8 mouse cellular contexts compared by ENCODE assay signal in genomic region chr9:14175041-14175881, GRCm38 (mm10).
A peak's percentile ranks its signal among the peaks of the same experiment; 100 is the strongest.
DNase-seq lines count a peak whose midpoint lies in the region; ATAC-seq and TF ChIP-seq lines count a peak whose summit lies in the region.

No protein-coding gene starts in this region.

- no peak for TF ChIP-seq CTCF in MEL (IDR thresholded peaks at IDR 0.05 in 2 of 3, conservative IDR thresholded peaks at IDR 0.05 in 1 of 3; ENCODE audit: control insufficient read depth in 1 of 3, insufficient read depth in 1 of 3, low read depth in 2 of 3, low read length in 3 of 3, poor library complexity in 1 of 3, severe bottlenecking in 1 of 3)

- H3K9me3 ChIP-seq in MEL (replicated peaks; ENCODE audit: insufficient read depth, low read length), result no peaks in the 10 kb centered on the region
- no peaks in the 10 kb centered on the region for H3K9me3 ChIP-seq in embryonic facial prominence, embryonic 13.5 days
- H3K9me3 ChIP-seq in midbrain, embryonic 16.5 days (replicated peaks; ENCODE audit: control insufficient read depth, low read length, poor library complexity, severe bottlenecking), result no peaks in the 10 kb centered on the region

- intact Hi-C loops in heart, postnatal 10 days (cut with DNase I), result no loop called here

- DNase-seq in layer of hippocampus, adult 18-20 months (ENCODE audit: low spot score in 2 of 2), result peak; percentile 6 to 26
- no peak for DNase-seq in layer of hippocampus, postnatal 14 days (ENCODE audit: low spot score in 2 of 2)
- no peak for DNase-seq in MEL (ENCODE audit: low read depth, low spot score)
- peak; percentile 19 to 37 for DNase-seq in heart, postnatal 10 days
- DNase-seq in kidney, postnatal 36 days, result peak; percentile 41 to 53

- no peaks in the 10 kb centered on the region for H3K79me2 ChIP-seq in MEL (ENCODE audit: control insufficient read depth, insufficient read depth, low read length, poor library complexity)

- peak; percentile 43; the same call in 1 of the 2 replicates for ATAC-seq in embryonic facial prominence, embryonic 13.5 days (ENCODE audit: insufficient number of reproducible peaks, insufficient read depth, low FRiP score, low TSS enrichment, low read depth)
- no peak for ATAC-seq in midbrain, embryonic 16.5 days
- no peak for ATAC-seq in erythroblast, adult 5-6 weeks (replicated peaks; ENCODE audit: low FRiP score, poor library complexity, severe bottlenecking)

- 7% methylated on average over 11 of the region's 11 CpGs for WGBS in embryonic facial prominence, embryonic 13.5 days
- 28% methylated on average over 11 of the region's 11 CpGs for WGBS in midbrain, embryonic 16.5 days

- H3K4me1 ChIP-seq in MEL (ENCODE audit: control insufficient read depth in 1 of 2, insufficient read depth in 2 of 2, low read length in 2 of 2), result 0 out of 4 replicates have a peak, but pooled peaks cover 0 to 3% of the 10 kb centered on the region in 2 experiments
- H3K4me1 ChIP-seq in embryonic facial prominence, embryonic 13.5 days, result peaks cover 60% of the 10 kb centered on the region
- H3K4me1 ChIP-seq in midbrain, embryonic 16.5 days (ENCODE audit: control insufficient read depth, insufficient read depth, low read length), result peaks cover 22% of the 10 kb centered on the region

- TF ChIP-seq RAD21 in MEL (IDR thresholded peaks at IDR 0.05; ENCODE audit: low read depth, low read length), result no peak

- no peak for TF ChIP-seq EP300 in MEL (IDR thresholded peaks at IDR 0.05; ENCODE audit: low read depth in 1 of 2, low read length in 2 of 2)

- H3K9ac ChIP-seq in MEL (ENCODE audit: control insufficient read depth, low read depth, low read length, poor library complexity, severe bottlenecking), result no peak overlapping the region
- no peak overlapping the region for H3K9ac ChIP-seq in embryonic facial prominence, embryonic 13.5 days
- H3K9ac ChIP-seq in midbrain, embryonic 16.5 days (ENCODE audit: low read depth, low read length), result no peak overlapping the region

- H3K4me3 ChIP-seq in MEL (ENCODE audit: control insufficient read depth in 1 of 2, insufficient read depth in 1 of 2, low read depth in 2 of 2, low read length in 2 of 2), result no peak overlapping the region
- no peak overlapping the region for H3K4me3 ChIP-seq in embryonic facial prominence, embryonic 13.5 days
- H3K4me3 ChIP-seq in midbrain, embryonic 16.5 days (ENCODE audit: low read depth, low read length), result no peak overlapping the region

- no peaks in the 10 kb centered on the region for H3K27me3 ChIP-seq in MEL (ENCODE audit: control insufficient read depth in 1 of 2, insufficient read depth in 2 of 2, low read length in 2 of 2)
- H3K27me3 ChIP-seq in embryonic facial prominence, embryonic 13.5 days, result no peaks in the 10 kb centered on the region
- no peaks in the 10 kb centered on the region for H3K27me3 ChIP-seq in midbrain, embryonic 16.5 days (ENCODE audit: control insufficient read depth, insufficient read depth, low read depth, low read length)

- H3K27ac ChIP-seq in MEL (ENCODE audit: control insufficient read depth, low read depth, low read length), result no peak overlapping the region
- H3K27ac ChIP-seq in embryonic facial prominence, embryonic 13.5 days, result peak overlapping the region; percentile 98
- peak overlapping the region; percentile 40; the same call in 1 of the 2 replicates for H3K27ac ChIP-seq in midbrain, embryonic 16.5 days (ENCODE audit: low read length)

- H3K4me2 ChIP-seq in embryonic facial prominence, embryonic 13.5 days, result peak overlapping the region; percentile 42
- peak overlapping the region; percentile 13; the same call in 1 of the 2 replicates for H3K4me2 ChIP-seq in midbrain, embryonic 16.5 days (ENCODE audit: low read length)

- no peak for TF ChIP-seq POLR2A in MEL (IDR thresholded peaks at IDR 0.05; ENCODE audit: control insufficient read depth in 1 of 2, insufficient read depth in 1 of 2, low read depth in 1 of 2, low read length in 2 of 2, poor library complexity in 1 of 2)

- H3K36me3 ChIP-seq in MEL (ENCODE audit: control insufficient read depth in 1 of 2, insufficient read depth in 2 of 2, low read length in 2 of 2), result no peaks in the 10 kb centered on the region
- H3K36me3 ChIP-seq in embryonic facial prominence, embryonic 13.5 days, result no peaks in the 10 kb centered on the region
- H3K36me3 ChIP-seq in midbrain, embryonic 16.5 days (ENCODE audit: control insufficient read depth, insufficient read depth, low read length), result no peaks in the 10 kb centered on the region

TF ChIP-seq in MEL, 35 proteins besides CTCF, POLR2A, EP300 and RAD21:
- TF ChIP-seq NELFE (IDR thresholded peaks at IDR 0.05; ENCODE audit: low read depth, low read length) (no peak), ZNF384 (IDR thresholded peaks at IDR 0.05; ENCODE audit: low read depth, low read length) (peak; percentile 60; the same call in 1 of the 2 replicates)
TF ChIP-seq in MEL: peak in this region for 1.

Comparison
In these comparisons a context has a peak if more than half of its experiments do, and no peak if none do; other contexts are left out.
1. DNase-seq: peak in layer of hippocampus, adult 18-20 months (2 of 2), heart, postnatal 10 days (2 of 2) and kidney, postnatal 36 days (2 of 2); none in layer of hippocampus, postnatal 14 days (0 of 2) and MEL (single experiment).